ENCODE assay signal across 20 mouse cellular contexts in genomic region chr17:62995316-62995715, GRCm38 (mm10).
DNase-seq lines count a peak whose midpoint lies in the region; TF ChIP-seq lines count a peak whose summit lies in the region.
"Had no signal": no experiment of that assay in that cellular context is flagged by ENCODE, and none has a peak within 500 bp of the region (broad histone marks: within the 10 kb centered on the region; RNA-seq: fewer than 3 reads in every experiment).

No protein-coding gene starts in this region.

- no peak overlapping the region for H3K4me3 ChIP-seq in left cerebral cortex, adult 2 months
- H3K4me3 ChIP-seq: erythroblast, embryonic 14.5 days; hindbrain, embryonic 13.5 days; limb, embryonic 13.5 days; lung, embryonic 15.5 days; midbrain, embryonic 10.5 days; midbrain, embryonic 15.5 days had no signal

- TF ChIP-seq CTCF in left cerebral cortex, adult 2 months (IDR thresholded peaks at IDR 0.05): no peak

- H3K27ac ChIP-seq in left cerebral cortex, adult 2 months: no peak overlapping the region
- H3K27ac ChIP-seq: hindbrain, embryonic 13.5 days; limb, embryonic 13.5 days; lung, embryonic 15.5 days; midbrain, embryonic 10.5 days; midbrain, embryonic 15.5 days had no signal

- peak; percentile 52 for DNase-seq in heart, adult 11 months
- DNase-seq in heart, postnatal 36 days: no peak
- peak; percentile 21 to 25 for DNase-seq in left cerebral cortex, postnatal 14 days (ENCODE audit: low spot score in 2 of 2)
- no peak for DNase-seq in left cerebral cortex, adult 2 months (ENCODE audit: extremely low spot score in 1 of 2, low spot score in 2 of 2)
- peak; percentile 27 to 80 for DNase-seq in left cerebral cortex, postnatal 25 days (ENCODE audit: low spot score in 2 of 2)
- DNase-seq in right cerebral cortex, postnatal 36 days (ENCODE audit: low spot score in 2 of 2): peak; percentile 31 to 45
- DNase-seq in cerebellum, adult 11-12 months: no peak
- DNase-seq: adrenal gland, postnatal 14 days; cerebellum, adult 2 months; cerebellum, postnatal 14 days; heart, postnatal 4 days; kidney, adult 11 months; kidney, postnatal 14 days; layer of hippocampus, adult 9-11 months had no signal

- intact Hi-C loops in heart, postnatal 36 days (cut with DNase I): no loop called here
- intact Hi-C loops in left cerebral cortex, postnatal 14 days (cut with DNase I): no loop called here
- intact Hi-C loops in left cerebral cortex, adult 2 months (cut with DNase I): no loop called here
- intact Hi-C loops in left cerebral cortex, postnatal 25 days (cut with DNase I): no loop called here

Comparison
In these comparisons a context has a peak if more than half of its experiments do, and no peak if none do; other contexts are left out.
1. DNase-seq: peak in heart, adult 11 months (single experiment), left cerebral cortex, postnatal 14 days (2 of 2), left cerebral cortex, postnatal 25 days (2 of 2) and right cerebral cortex, postnatal 36 days (2 of 2); none in heart, postnatal 36 days (0 of 2), left cerebral cortex, adult 2 months (0 of 2) and cerebellum, adult 11-12 months (single experiment).